Mouse (Mus musculus) urinary bladder, postnatal 25 days (tissue): ENCODE data around the gene Bicc1.

Experiments
- DNase-seq: peaks from one replicate; pipeline ENCODE4 v3.0.0; 2022; ENCODE audit warnings: low spot score

The Bicc1 gene

GRCm38 (mm10) chr10:70941623-70942022, 217.9 kb downstream of the Bicc1 start:
- DNase-seq = no peak

GRCm38 (mm10) chr10:70939751-70940150, 219.7 kb downstream of the Bicc1 start:
- no peak for DNase-seq

GRCm38 (mm10) chr10:70937450-70937849, 222.1 kb downstream of the Bicc1 start:
- DNase-seq = no peak

- DNase-seq = no peak
Observed at GRCm38 (mm10) chr10:70936008-70936407, 223.5 kb downstream of the Bicc1 start.

- no peak for DNase-seq
Observed at GRCm38 (mm10) chr10:70926126-70926525, 233.4 kb downstream of the Bicc1 start.

- no peak for DNase-seq
Observed at GRCm38 (mm10) chr10:70924348-70924747, 235.2 kb downstream of the Bicc1 start.

GRCm38 (mm10) chr10:70923936-70924335, 235.6 kb downstream of the Bicc1 start:
- DNase-seq = no peak

GRCm38 (mm10) chr10:70921481-70921880, 238.0 kb downstream of the Bicc1 start:
- no peak for DNase-seq

- DNase-seq = no peak
Observed at GRCm38 (mm10) chr10:70919851-70920250, 239.6 kb downstream of the Bicc1 start.

GRCm38 (mm10) chr10:70919031-70919663, 240.4 kb downstream of the Bicc1 start:
- no peak for DNase-seq

- no peak for DNase-seq
Observed at GRCm38 (mm10) chr10:70916697-70917096, 242.8 kb downstream of the Bicc1 start.

GRCm38 (mm10) chr10:70915096-70915495, 244.4 kb downstream of the Bicc1 start:
- DNase-seq = no peak

- no peak for DNase-seq
Observed at GRCm38 (mm10) chr10:70903936-70904335, 255.6 kb downstream of the Bicc1 start.

- no peak for DNase-seq
Observed at GRCm38 (mm10) chr10:70902751-70903485, 256.6 kb downstream of the Bicc1 start.

- DNase-seq = no peak
Observed at GRCm38 (mm10) chr10:70901193-70901875, 258.2 kb downstream of the Bicc1 start.

GRCm38 (mm10) chr10:70895891-70896290, 263.6 kb downstream of the Bicc1 start:
- no peak for DNase-seq

GRCm38 (mm10) chr10:70878046-70878445, 281.5 kb downstream of the Bicc1 start:
- DNase-seq = no peak

- DNase-seq = no peak
Observed at GRCm38 (mm10) chr10:70877631-70878030, 281.9 kb downstream of the Bicc1 start.

- no peak for DNase-seq
Observed at GRCm38 (mm10) chr10:70876522-70876921, 283.0 kb downstream of the Bicc1 start.

- no peak for DNase-seq
Observed at GRCm38 (mm10) chr10:70876119-70876518, 283.4 kb downstream of the Bicc1 start.

- no peak for DNase-seq
Observed at GRCm38 (mm10) chr10:70874994-70875538, 284.4 kb downstream of the Bicc1 start.
